Mouse (Mus musculus) limb, embryonic 12.5 days (tissue): ENCODE measurements at regions not wholly inside any gene's neighbourhood (a gene's known extent, or its start where the extent isn't known, plus 50 kb on each side); places are given as distances from the start of the nearest gene placed in this dataset.

Experiments used
- ATAC-seq: fragments of 200-750 bp; cut with Nextera tagmentation; 2 replicates; pipeline ENCODE4 v1.8.0; 2017; ENCODE audit warnings: low read depth, moderate TSS enrichment; ENCODE audit not compliant: insufficient number of reproducible peaks, insufficient read depth, low FRiP score, low TSS enrichment
- H3K27ac ChIP-seq: fragments of 300-500 bp; sonication (generic); 2 replicates; pipeline ENCODE4 v1.5.1; 2016; ENCODE audit warnings: mild to moderate bottlenecking, moderate library complexity
- H3K27me3 ChIP-seq: fragments of 300-500 bp; sonication (generic); 2 replicates; pipeline ENCODE4 v1.6.1; 2016; ENCODE audit warnings: mild to moderate bottlenecking, moderate library complexity
- H3K36me3 ChIP-seq: fragments of 300-500 bp; sonication (generic); 2 replicates; pipeline ENCODE4 v1.6.1; 2016; ENCODE audit warnings: mild to moderate bottlenecking, moderate library complexity
- H3K4me1 ChIP-seq: fragments of 300-500 bp; sonication (generic); replicated peaks from 2 replicates; pipeline ENCODE4 v1.6.1; 2016
- H3K4me2 ChIP-seq: fragments of 300-500 bp; sonication (generic); 2 replicates; pipeline ENCODE4 v1.6.1; 2016; ENCODE audit warnings: mild to moderate bottlenecking, moderate library complexity
- H3K4me3 ChIP-seq: fragments of 300-500 bp; sonication (generic); replicated peaks from 2 replicates; pipeline ENCODE4 v1.5.1; 2016; ENCODE audit warnings: mild to moderate bottlenecking
- H3K9ac ChIP-seq: fragments of 300-500 bp; sonication (generic); replicated peaks from 2 replicates; pipeline ENCODE4 v1.6.1; 2016; ENCODE audit warnings: mild to moderate bottlenecking, moderate library complexity
- H3K9me3 ChIP-seq: fragments of 300-500 bp; sonication (generic); 2 replicates; pipeline ENCODE4 v1.6.1; 2016; ENCODE audit warnings: mild to moderate bottlenecking, moderate library complexity
- WGBS: fragments of 180-500 bp; shearing (Covaris S2); methylation state at CpG from one replicate; pipeline ENCODE4 v1.1.7; 2016; 5-methylcytosine and 5-hydroxymethylcytosine counted together

DNA sequence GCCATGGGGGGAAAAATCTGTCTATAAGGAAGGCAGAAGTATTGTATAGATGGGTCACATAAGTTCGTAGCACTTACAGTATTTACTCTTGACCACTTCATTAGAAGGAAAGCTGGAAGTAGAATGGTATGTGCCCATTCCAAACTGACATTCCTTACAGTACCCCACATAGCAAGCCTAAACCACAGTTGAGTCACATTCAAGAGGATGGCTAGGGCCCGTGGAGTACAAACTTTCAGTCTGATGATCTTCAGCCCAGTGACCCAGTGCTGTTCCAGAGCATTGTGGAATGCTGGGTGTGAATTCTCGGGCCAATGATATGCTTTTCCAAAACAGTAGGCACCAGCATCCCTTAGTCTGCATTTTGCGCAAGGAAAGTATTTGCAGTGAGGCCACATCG, 124.2 kb upstream of the Tent5a start:
- no peaks in the 10 kb centered on the region for H3K4me1 ChIP-seq
- H3K4me2 ChIP-seq = no peak overlapping the region
- no peaks in the 10 kb centered on the region for H3K27me3 ChIP-seq
- WGBS = 84% methylated on average over 5 of the region's 5 CpGs
- H3K9ac ChIP-seq = no peak overlapping the region
- no peak for ATAC-seq
- no peaks in the 10 kb centered on the region for H3K9me3 ChIP-seq
- H3K27ac ChIP-seq = no peak overlapping the region
- no peaks in the 10 kb centered on the region for H3K36me3 ChIP-seq
- no peak overlapping the region for H3K4me3 ChIP-seq

- no peaks in the 10 kb centered on the region for H3K4me1 ChIP-seq
- H3K27ac ChIP-seq = no peak overlapping the region
- H3K9me3 ChIP-seq = no peaks in the 10 kb centered on the region
- no peaks in the 10 kb centered on the region for H3K36me3 ChIP-seq
- H3K9ac ChIP-seq = no peak overlapping the region
- no peak overlapping the region for H3K4me3 ChIP-seq
- H3K27me3 ChIP-seq = no peaks in the 10 kb centered on the region
- H3K4me2 ChIP-seq = no peak overlapping the region
- no peak for ATAC-seq
These were observed 123.7 kb upstream of the Tent5a start for GRCm38 (mm10) chr9:85450877-85451276.

DNA sequence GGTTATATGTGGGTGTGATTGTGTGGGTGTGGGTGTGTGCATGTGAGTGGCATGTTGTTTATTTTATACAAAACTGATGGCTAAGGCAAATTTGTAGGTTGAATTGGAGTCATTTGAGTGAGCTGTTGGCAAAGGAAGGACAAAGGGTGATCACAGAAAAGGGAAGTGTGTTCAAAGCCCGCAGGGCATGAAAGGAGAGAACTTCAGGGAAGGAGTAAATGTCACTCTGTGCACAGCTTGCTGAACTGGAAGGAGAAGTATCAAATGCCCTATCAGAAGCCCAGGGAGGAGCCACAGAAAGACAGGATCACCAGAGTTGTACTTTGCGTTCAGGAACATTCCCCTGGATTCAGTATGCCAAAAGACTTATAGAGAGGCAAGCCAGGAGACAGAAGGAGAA, 122.3 kb upstream of the Tent5a start:
- Histone ChIP-seq H3K4me1 (no peaks in the 10 kb centered on the region), H3K4me2 (no peak overlapping the region), H3K4me3 (no peak overlapping the region), H3K36me3 (no peaks in the 10 kb centered on the region), H3K27me3 (no peaks in the 10 kb centered on the region), H3K27ac (no peak overlapping the region), H3K9ac (no peak overlapping the region), H3K9me3 (no peaks in the 10 kb centered on the region)
- no peak for ATAC-seq
- WGBS = 74% methylated on average over 2 of the region's 2 CpGs

- Histone ChIP-seq H3K9me3 (no peaks in the 10 kb centered on the region), H3K4me3 (no peak overlapping the region)
- no peak for ATAC-seq
These were observed 115.8 kb upstream of the Tent5a start for GRCm38 (mm10) chr9:85442761-85443505.

GRCm38 (mm10) chr9:85439664-85440063, 112.5 kb upstream of the Tent5a start:
- ATAC-seq = no peak
- no peaks in the 10 kb centered on the region for H3K36me3 ChIP-seq
- 32% methylated on average over 1 of the region's 1 CpGs for WGBS
- no peaks in the 10 kb centered on the region for H3K4me1 ChIP-seq
- H3K27ac ChIP-seq = no peak overlapping the region
- no peak overlapping the region for H3K9ac ChIP-seq
- H3K27me3 ChIP-seq = no peaks in the 10 kb centered on the region
- no peak overlapping the region for H3K4me3 ChIP-seq
- no peak overlapping the region for H3K4me2 ChIP-seq
- H3K9me3 ChIP-seq = no peaks in the 10 kb centered on the region

More at GRCm38 (mm10) chr9:85442761-85443505, 115.8 kb upstream of the Tent5a start:
- Histone ChIP-seq H3K36me3 (no peaks in the 10 kb centered on the region), H3K27ac (no peak overlapping the region), H3K4me1 (no peaks in the 10 kb centered on the region), H3K4me2 (no peak overlapping the region), H3K9ac (no peak overlapping the region), H3K27me3 (no peaks in the 10 kb centered on the region)
- WGBS = 79% methylated on average over 4 of the region's 4 CpGs

GRCm38 (mm10) chr9:85432220-85432619, 105.1 kb upstream of the Tent5a start:
- no peaks in the 10 kb centered on the region for H3K9me3 ChIP-seq
- no peaks in the 10 kb centered on the region for H3K4me1 ChIP-seq
- H3K27me3 ChIP-seq = no peaks in the 10 kb centered on the region
- WGBS = 75% methylated on average over 2 of the region's 2 CpGs
- no peak overlapping the region for H3K4me3 ChIP-seq
- H3K36me3 ChIP-seq = no peaks in the 10 kb centered on the region
- no peak overlapping the region for H3K9ac ChIP-seq
- H3K27ac ChIP-seq = no peak overlapping the region
- H3K4me2 ChIP-seq = no peak overlapping the region
- no peak for ATAC-seq

DNA sequence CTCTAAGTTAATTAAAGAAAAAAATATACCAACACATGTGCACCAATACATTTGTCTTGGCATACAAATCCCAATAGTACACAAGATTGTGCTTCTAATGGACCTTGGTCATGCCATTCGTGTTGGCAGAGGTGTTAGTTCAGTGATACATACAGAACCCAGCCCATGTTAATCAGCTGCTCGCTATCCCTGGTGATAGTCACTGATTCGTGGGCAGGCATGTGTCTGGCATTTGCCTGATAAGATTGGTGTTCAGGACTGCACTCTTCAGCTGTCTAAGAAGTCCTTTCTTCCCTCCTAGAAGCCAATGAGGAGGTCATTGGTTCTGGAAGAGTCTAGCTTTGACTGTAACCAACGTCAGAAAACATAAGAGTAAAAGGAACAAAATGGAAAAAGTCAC, 99.7 kb upstream of the Tent5a start:
- H3K36me3 ChIP-seq = no peaks in the 10 kb centered on the region
- no peak overlapping the region for H3K9ac ChIP-seq
- no peak overlapping the region for H3K4me3 ChIP-seq
- no peak for ATAC-seq
- no peak overlapping the region for H3K4me2 ChIP-seq
- no peak overlapping the region for H3K27ac ChIP-seq
- WGBS = 83% methylated on average over 4 of the region's 4 CpGs
- no peaks in the 10 kb centered on the region for H3K27me3 ChIP-seq
- H3K9me3 ChIP-seq = no peaks in the 10 kb centered on the region
- no peaks in the 10 kb centered on the region for H3K4me1 ChIP-seq

DNA sequence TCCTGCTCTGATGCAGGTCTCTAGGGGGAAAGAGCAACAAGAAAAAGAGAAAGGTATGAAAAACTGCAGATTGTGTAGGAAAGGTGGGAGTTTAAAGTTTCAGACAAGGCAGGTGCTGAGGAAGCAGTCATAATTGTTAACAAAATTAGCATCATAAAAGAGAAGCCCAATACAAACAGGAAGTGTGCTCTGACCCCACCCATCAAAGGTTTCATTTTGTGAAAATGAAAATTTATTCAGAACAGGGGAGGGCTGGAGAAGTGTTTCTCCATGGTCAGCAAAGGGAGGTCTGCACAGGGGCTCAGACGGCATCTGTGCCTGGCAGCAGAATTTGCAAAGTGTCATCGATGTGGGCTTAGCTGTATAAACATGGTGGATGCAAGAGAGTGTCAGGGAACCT, 96.8 kb upstream of the Tent5a start:
- no peak overlapping the region for H3K4me3 ChIP-seq
- no peak for ATAC-seq
- no peaks in the 10 kb centered on the region for H3K9me3 ChIP-seq
- H3K27me3 ChIP-seq = no peaks in the 10 kb centered on the region
- no peak overlapping the region for H3K27ac ChIP-seq
- H3K36me3 ChIP-seq = no peaks in the 10 kb centered on the region
- WGBS = 81% methylated on average over 2 of the region's 2 CpGs
- H3K4me1 ChIP-seq = no peaks in the 10 kb centered on the region
- no peak overlapping the region for H3K4me2 ChIP-seq
- no peak overlapping the region for H3K9ac ChIP-seq

GRCm38 (mm10) chr9:85414391-85414790, 87.2 kb upstream of the Tent5a start:
- H3K27ac ChIP-seq = no peak overlapping the region

DNA sequence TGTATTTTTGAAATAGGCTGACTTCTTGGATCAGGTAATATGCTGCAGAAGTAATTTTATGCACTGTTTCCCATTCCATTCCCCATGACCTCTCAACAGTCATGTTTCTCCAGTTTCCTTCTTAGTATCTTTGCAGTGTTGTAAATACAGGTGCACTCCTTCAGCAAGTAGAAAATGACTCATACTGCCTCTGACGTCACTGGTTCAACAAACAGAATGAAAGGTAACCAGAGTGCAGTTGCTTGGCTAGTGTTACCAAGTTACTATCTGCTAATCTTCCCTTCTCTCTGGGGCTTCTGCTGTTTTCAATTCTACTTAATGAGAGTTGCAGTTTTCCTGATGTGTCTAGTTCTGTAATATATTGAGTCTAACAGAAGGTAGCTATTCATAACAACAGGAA, 86.7 kb upstream of the Tent5a start:
- Histone ChIP-seq H3K9me3 (no peaks in the 10 kb centered on the region), H3K27me3 (peaks cover 14% of the 10 kb centered on the region; the same call in 1 of the 2 replicates), H3K27ac (no peak overlapping the region), H3K4me1 (no peaks in the 10 kb centered on the region; the same call in 1 of the 2 replicates), H3K36me3 (no peaks in the 10 kb centered on the region), H3K4me3 (no peak overlapping the region), H3K9ac (no peak overlapping the region), H3K4me2 (no peak overlapping the region)
- ATAC-seq = no peak
- WGBS = 27% methylated on average over 1 of the region's 1 CpGs

More at GRCm38 (mm10) chr9:85414391-85414790, 87.2 kb upstream of the Tent5a start:
- H3K27me3 ChIP-seq = peaks cover 14% of the 10 kb centered on the region; the same call in 1 of the 2 replicates
- WGBS = 82% methylated on average over 1 of the region's 1 CpGs
- H3K36me3 ChIP-seq = no peaks in the 10 kb centered on the region
- no peak overlapping the region for H3K4me2 ChIP-seq
- no peaks in the 10 kb centered on the region; the same call in 1 of the 2 replicates for H3K4me1 ChIP-seq
- no peak overlapping the region for H3K4me3 ChIP-seq
- no peaks in the 10 kb centered on the region for H3K9me3 ChIP-seq
- no peak for ATAC-seq
- no peak overlapping the region for H3K9ac ChIP-seq

DNA sequence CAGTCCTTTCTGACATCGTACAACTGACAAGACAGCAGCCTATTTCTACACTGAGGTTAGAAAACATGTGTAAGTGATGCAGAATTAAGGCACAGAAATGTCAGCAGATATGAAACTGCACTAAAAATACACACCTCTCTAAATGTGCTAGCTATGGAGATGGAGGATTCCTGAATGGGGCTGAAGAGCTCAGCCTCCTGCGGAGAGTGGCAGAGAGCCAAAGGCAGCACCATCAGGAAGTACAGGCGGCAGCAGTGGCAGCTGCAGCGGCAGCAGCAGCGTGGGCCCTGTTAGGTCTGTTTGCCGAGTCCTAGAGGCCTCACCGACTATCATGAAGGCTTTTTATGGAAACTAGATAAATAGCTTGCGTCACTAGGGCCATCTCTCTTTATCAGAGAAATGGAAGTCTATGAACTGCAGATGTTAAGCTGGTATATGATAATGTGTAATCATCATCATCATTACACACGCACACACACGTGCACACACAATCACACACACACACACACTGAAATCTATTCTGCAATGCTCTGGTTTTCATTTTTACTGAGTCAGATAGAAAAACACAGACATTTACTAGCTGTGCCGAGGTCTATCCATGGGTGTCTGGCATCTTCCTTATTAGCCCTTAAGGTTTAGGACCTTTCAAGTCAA, 83.6 kb upstream of the Tent5a start:
- Histone ChIP-seq H3K4me1 (peaks cover 14% of the 10 kb centered on the region), H3K36me3 (no peaks in the 10 kb centered on the region), H3K4me2 (no peak overlapping the region), H3K27me3 (peaks cover 14% of the 10 kb centered on the region; the same call in 1 of the 2 replicates), H3K4me3 (no peak overlapping the region), H3K27ac (no peak overlapping the region), H3K9ac (no peak overlapping the region), H3K9me3 (no peaks in the 10 kb centered on the region)
- ATAC-seq = no peak
- 51% methylated on average over 11 of the region's 11 CpGs for WGBS
